Mouse (Mus musculus) adrenal gland, postnatal 14 days (tissue): ENCODE data around the gene Mixl1. TPM values are rescaled to one million over a fixed set of nuclear protein-coding genes. Genes with fewer than 3 reads are reported as not detected.

ENCODE experiments used
- DNase-seq: peaks from one replicate; pipeline ENCODE4 v3.0.0; 2021; ENCODE audit warnings: mixed read lengths
- long read RNA-seq, 2 experiments: library from polyadenylated mRNA; stranded (forward); transcript quantifications; one replicate each; pipeline ENCODE4 v2.0.0; 2021
- total RNA-seq: library from RNA; stranded (reverse); gene quantifications from 2 replicates; pipeline ENCODE4 v1.2.3, GENCODE M21; 2021

The Mixl1 gene
- total RNA-seq = not detected in 2 replicates
- long read RNA-seq, experiment 1 = 0 reads
- long read RNA-seq, experiment 2 = 0 reads

DNA sequence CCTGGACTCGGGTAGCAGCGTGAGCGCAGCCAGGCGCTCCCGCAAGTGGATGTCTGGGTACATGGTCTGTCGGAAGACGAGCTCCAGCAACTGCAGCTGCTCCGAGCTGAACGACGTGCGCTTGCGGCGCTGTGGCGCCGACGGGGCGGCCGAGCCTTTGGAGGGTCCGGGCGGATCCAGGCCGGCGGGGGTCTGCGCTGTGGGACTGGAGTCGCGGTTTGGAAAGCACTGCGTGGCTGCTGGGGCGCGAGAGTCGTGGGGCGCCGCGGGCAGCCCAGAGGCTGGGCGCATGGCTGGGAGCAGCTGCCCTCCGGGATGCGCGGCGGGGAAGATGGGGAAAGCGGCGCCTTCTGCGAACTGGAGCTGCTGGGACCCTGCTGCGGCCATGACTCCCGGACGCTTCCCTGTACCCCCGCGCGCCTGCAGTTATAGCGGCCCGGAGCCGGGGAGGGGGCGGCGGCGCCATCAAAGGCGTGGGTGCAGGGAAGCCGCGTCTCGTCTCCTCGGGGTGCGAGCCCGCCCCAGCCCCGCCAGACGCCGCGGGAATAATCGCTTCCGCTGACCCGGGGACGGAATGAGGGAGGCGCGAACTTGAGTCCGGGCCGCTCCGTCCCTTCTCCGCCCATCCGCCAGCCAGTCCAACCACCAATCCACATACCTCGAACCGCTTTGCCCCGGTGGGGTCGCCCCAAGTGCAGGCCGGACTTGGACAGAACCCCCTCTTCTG lies at the start of gene Mixl1:
Mixl1 (minus strand) TSS at position 409 of the 727 bp plus-strand sequence.
- peak; percentile 16 for DNase-seq

DNA sequence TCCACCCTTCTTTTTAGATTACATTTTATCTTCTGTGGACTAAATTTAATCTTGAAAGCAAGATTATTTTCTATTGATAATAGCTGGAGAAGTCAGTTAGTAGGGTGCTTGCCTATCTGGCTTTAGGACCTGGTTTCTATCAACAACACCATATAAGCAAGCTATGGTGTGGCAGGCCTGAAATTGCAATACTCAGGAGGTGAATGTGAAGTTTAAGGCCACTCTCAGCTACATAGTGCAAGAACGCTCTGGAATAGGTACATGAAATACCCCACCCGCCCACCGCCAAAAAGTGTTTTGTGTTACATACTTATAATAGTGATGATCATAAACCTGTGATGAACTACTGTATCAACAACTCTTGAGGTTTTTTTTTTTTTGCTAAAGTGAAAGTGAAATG lies 32.4 kb upstream of the Mixl1 start:
- no peak for DNase-seq

DNA sequence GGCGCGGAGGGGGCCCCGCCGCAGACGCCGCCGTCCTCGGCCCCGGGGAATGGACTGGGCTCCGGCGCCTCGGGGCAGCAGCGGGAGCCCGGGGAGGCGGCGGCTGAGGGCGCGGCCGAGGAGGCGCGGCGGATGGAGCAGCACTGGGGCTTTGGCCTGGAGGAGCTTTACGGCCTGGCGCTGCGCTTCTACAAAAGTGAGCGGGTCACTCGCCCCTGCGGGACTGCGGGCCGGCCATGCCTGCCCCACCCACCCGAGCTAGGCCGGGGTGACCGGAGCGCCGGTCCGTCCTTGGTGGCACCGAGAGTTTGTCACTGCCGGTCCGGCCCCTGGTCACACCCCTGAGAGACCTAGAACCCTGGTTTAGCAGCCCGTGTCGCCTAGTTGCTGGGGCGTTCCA lies 29.3 kb upstream of the Mixl1 start:
- DNase-seq = peak; percentile 78

DNA sequence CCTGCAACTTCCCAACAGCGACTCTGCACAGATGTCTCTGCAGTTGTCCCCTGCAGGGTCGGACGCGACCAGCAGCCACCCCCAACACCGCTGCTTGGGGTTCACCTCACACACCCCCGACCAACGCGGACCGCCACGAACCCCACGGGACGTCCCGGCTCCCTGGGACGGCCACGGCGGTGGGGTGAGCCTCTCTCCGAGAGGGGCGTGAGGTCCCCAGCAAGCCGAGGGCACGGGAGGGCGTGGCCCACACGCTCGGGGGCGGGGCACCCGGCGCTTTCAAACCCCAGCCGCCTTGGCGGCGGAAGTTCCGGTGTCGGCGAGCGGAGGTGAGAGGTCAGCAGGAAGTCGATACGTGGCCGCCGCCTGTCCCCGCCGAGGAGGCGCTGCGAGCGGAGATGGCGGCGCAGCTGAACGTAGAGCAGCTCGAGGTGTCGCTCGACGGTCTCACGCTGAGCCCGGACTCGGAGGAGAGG lies 28.9 kb upstream of the Mixl1 start, which contains the start of gene Acbd3:
Acbd3 (plus strand) TSS at position 340 of the 476 bp plus-strand sequence.
- DNase-seq = peak; percentile 97

DNA sequence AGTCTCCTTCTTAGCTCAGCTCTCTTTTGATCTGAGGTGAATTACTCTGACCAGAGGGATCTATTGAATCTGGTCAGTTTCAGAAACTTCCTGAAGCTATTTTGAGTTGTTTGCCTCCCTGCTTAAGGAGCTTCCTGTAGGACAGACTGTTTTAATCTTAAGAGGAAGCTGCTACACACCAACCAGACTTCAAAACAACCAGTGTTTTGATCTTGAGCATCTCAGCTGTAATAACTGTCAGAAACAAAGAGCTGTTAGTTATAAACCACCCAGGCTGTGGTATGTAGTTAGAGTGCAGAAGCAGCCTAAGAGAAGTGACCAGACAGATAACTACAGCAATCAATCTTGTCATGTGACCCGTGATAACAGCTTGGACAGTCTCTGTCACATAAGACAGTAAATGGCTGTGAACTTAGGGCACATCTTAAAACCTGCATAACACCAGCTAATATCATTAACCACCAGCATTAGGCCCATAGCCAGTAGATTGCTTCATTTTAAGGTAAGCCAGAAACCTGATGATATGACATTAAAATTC lies 26.9 kb upstream of the Mixl1 start:
- no peak for DNase-seq

DNA sequence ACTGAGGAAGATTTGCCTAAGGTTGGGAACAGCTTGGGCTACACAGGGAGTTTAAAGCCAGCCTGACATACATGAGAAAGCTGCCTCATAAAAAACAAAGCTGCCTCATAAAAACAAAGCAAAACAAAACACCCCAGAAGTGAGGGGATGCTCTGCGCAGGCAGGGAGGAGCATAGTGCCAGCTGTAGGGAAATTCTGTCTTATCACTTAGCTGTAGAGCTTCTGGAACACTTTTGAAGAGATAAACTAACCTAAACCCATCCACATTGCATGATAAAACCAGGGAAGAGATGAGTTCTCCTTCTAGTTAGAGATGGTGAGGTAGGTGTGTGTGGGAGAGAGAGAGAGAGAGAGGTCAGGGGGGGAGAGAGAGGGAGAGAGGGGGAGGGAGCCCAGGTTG lies 25.8 kb upstream of the Mixl1 start:
- no peak for DNase-seq

DNA sequence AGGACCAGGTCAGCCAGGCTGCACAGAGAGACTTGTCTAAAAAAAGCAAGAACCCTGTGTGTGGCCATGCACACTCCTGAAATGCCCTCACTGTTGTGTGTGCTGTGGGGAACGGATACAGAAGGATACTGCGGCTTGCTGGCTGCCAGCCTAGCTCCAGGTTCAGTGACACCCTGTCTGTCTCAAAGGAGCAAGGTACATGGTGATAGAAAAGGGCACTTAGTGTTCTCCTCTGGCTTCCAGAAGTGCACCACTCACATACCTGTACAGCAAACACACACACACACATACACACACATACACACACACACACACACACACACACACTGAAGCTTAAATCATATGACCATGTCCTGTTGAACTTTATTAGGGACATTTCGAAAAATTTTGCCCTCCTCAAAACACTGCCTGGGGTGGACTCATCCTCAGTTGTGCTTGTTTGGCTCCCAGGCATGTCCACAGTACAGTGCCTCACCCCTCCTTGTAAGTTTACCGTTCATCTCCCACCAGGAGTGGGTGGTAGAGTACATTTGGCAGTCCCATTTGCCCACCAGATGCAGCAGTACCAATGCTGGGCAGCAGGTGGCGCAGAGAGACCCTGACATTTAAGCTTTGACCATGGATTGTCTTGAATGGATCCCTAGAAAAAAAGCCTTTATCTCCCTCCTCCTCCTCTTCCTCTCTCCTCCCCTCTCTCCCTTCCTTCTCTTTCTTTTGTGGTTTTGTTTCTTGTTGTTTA lies 23.3 kb upstream of the Mixl1 start:
- DNase-seq = peak; percentile 88

DNA sequence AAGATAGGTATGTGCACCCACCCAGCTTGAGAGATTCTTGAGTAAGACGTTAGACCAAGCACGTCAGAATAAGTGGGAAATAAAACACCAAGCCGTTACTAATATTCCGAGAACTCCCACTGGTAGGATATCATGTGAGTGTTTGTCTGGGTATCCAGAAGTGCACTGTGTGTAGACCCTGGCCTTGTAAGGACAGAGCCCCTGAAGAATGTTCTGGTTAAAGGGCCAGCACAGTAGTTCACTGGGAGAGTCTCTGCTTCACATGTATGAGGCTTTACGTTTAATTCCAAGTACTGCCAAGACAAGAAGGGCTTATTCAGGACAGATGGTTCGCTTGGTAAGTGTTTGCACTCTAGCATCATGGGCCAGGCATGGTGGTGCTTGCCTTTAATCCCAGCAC lies 22.6 kb upstream of the Mixl1 start:
- DNase-seq = no peak

DNA sequence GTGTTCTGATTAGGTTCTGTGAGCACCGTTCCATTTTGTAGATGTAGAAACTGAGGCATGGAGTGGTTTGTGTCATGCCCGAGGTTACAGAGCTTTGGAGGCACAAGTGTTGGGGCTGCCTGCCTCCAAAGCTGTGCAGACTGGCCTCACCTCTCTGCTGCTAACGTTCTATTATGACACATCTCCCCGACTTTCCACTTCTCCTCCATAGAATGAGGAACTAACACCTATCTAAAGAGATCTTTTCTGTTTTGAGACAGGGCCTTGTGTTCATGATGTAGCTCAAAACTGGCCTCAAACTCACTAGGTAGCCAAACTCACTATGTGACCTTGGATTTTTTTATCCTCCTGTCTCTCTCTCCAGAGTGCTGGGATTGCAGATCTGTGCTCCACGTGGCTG lies 21.9 kb upstream of the Mixl1 start:
- no peak for DNase-seq

DNA sequence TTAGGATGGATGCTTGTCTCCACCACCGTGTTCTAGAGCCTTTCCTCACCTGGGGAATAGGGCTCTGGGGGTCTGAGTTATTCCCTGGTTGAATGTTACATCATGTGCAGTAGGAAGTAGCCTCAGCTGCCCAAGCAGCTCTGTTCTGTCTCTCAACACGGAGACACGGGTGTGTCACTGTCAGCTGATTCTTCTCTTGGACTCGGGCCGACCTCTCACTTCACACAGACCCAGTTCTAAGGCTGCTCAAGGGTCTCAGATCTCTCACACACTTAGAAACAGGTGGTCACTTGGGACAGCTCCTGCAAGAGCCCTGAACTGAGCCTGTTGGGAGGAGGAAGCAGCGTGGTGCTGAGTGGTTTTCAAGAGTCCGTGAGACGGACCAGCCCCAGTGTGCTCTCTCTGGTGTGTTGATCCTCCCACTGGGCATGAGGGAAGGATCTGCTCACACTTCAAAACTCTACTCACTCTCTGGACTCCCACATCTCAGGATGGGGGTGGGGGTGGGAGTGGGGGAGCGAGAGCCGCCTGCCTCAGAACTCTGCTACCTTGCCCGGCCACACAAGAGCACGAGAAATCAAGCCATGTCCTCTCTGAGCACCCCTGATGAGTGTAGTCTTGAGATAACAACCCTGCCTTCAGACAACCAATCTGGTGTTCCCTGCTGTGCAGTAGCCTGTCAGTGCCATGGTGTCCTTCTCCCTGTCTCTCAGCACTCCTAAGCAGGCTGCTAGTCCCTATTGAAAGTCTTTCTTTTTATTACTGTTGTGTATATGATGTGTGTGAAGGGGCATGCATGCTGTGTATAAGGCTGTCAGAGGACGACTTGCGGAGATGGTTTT lies 12.3 kb upstream of the Mixl1 start:
- DNase-seq = no peak

DNA sequence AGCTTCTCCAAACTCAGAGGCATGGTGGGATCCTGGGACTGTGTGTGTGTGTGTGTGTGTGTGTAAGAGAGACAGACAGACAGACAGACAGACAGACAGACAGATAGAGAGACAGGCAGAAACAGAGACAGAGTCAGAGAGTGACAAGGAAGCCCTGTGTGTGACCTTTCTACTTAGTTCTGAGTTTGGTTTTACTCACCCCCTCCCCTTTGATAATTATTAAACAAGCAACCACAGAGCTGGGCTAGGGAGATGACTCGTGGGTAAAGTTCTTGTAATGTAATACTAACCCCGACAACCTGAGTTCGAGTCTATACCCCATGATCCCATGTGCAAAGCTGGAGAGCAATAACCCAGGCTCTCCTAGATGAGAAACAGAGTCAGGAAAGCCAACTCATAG lies 11.0 kb upstream of the Mixl1 start:
- no peak for DNase-seq

DNA sequence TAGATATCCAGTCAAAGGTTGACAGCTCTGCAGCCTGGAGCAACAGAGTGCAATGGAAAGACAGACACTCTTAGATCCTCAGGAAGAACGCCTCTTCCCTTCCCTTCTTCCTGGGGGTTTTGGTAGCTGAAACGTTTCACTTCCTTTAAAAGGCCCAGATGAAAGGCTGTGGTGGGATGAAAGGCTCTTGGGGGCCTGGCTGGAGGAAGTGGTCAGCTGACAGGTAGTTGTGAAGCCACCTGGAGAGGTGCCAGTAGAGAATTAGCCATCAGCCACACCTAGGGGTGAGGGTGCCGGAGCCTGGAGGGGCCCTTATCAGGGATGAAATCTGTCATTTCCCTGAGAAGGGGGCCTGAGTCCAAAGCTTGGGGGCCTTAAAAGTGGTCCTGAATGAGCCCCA lies 10.5 kb upstream of the Mixl1 start:
- DNase-seq = no peak

DNA sequence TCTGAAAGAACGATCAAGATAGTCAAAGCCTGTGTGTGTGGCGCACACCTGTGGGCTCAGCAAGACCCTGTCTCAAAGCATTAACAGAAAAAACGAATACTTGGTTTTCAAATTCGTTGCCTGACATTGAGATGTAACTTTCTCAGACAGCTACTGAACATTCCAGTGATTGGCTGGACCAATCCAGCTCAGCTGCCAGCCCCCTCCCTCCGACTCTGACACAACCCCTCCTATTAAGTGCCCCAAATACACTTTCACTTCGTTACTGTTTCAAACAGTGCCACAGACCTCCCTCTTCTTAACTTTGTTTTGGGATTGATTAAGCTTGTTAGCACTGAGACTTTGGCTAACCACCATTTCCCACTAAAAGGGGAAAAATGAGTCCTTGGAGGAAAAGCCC lies 6.6 kb upstream of the Mixl1 start:
- peak; percentile 64 for DNase-seq

DNA sequence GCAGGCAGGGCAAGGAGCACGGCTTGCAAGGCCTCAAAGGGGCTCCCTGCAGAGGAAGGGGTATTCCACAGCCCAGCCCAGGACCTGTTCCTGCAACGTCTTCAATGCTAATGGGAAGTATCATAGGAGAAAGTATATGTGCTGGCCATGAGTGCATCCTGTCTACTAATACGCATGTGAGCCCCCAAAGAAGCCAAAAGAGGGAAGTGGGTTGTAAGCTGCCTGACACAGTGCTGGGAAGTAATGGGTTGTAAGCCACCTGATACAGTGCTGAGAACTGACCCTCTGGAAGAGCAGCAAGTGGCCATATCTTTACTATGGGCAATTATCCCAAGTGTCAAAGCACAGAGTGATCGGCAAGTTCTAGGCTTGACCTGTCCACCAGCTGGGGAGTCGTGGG lies 1.2 kb upstream of the Mixl1 start:
- no peak for DNase-seq

DNA sequence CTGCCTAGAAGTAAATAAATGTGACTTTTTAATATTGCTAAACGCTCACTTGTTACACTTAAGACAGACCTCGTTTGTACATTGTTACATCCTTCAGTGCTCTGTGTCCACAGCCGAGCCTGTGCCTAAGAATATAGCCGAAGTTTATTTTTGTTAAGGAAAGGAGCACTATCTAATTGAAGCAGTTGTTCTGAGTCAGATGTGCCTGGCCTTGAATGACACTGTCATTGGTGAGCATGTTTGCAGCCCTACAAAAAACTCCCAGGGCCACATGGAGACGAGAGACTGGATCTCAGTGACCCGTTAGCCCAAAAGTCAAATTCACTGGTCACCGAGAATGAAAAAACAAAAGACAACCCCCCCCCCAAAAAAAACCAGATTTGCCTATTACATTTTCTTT lies 5.5 kb downstream of the Mixl1 start:
- peak; percentile 47 for DNase-seq

Other genes with a start within 250 kb of the Mixl1 start
- 0.33 and 1.6 TPM in 2 replicates for gene Stum, start 213.5 kb downstream of the Mixl1 start, total RNA-seq
- gene Parp1, start 128.1 kb downstream of the Mixl1 start, total RNA-seq = 92.8 TPM in 2 replicates
- gene Lin9, start 55.9 kb downstream of the Mixl1 start, total RNA-seq = 6.9 and 7.2 TPM in 2 replicates
- 41.8 and 43.0 TPM in 2 replicates for gene Acbd3, start 29.0 kb upstream of the Mixl1 start, total RNA-seq
- gene H3f3a, start 116.9 kb upstream of the Mixl1 start, total RNA-seq = 803 and 817 TPM in 2 replicates
- 22.2 and 22.6 TPM in 2 replicates for gene Sde2, start 154.1 kb upstream of the Mixl1 start, total RNA-seq
- gene Lefty2, start 196.1 kb upstream of the Mixl1 start, total RNA-seq = 0.30 TPM in 1 of 2 replicates, not detected in the other
- gene Pycr2, start 207.3 kb upstream of the Mixl1 start, total RNA-seq = 29.9 and 38.0 TPM in 2 replicates
- 1.3 and 1.6 TPM in 2 replicates for gene Lefty1, start 238.0 kb upstream of the Mixl1 start, total RNA-seq
- gene Tmem63a, start 245.3 kb upstream of the Mixl1 start, total RNA-seq = 44.4 and 56.2 TPM in 2 replicates